Mouse (Mus musculus) neural tube, embryonic 11.5 days (tissue): ENCODE data around the gene Ruvbl2. TPM values are rescaled to one million over a fixed set of nuclear protein-coding genes. Genes with fewer than 3 reads are reported as not detected.

Source experiments
- ATAC-seq: fragments of 200-750 bp; cut with Nextera tagmentation; 2 replicates; pipeline ENCODE4 v1.8.0; 2017; ENCODE audit warnings: moderate number of reproducible peaks, mild to moderate bottlenecking, moderate TSS enrichment, moderate library complexity; ENCODE audit not compliant: insufficient read depth, low FRiP score, low TSS enrichment
- DNase-seq: peaks from one replicate; pipeline ENCODE4 v3.0.0-alpha.2; 2015; ENCODE audit warnings: low spot score
- H3K27ac ChIP-seq: fragments of 300-500 bp; sonication (generic); 2 replicates; pipeline ENCODE4 v1.5.1; 2014; ENCODE audit warnings: low read depth, mild to moderate bottlenecking, low read length
- H3K27me3 ChIP-seq: fragments of 300-500 bp; sonication (generic); 2 replicates; pipeline ENCODE4 v1.6.1; 2014; ENCODE audit warnings: mild to moderate bottlenecking, low read length, mixed read lengths; ENCODE audit not compliant: control insufficient read depth, insufficient read depth
- H3K36me3 ChIP-seq: fragments of 300-500 bp; sonication (generic); 2 replicates; pipeline ENCODE4 v1.6.1; 2014; ENCODE audit warnings: mild to moderate bottlenecking, low read length, moderate library complexity, mixed read lengths; ENCODE audit not compliant: control insufficient read depth, insufficient read depth
- H3K4me1 ChIP-seq: fragments of 300-500 bp; sonication (generic); 2 replicates; pipeline ENCODE4 v1.6.1; 2014; ENCODE audit warnings: low read length, mixed read lengths; ENCODE audit not compliant: control insufficient read depth, insufficient read depth
- H3K4me2 ChIP-seq: fragments of 300-500 bp; sonication (generic); 2 replicates; pipeline ENCODE4 v1.6.1; 2014; ENCODE audit warnings: low read depth, mild to moderate bottlenecking, moderate library complexity
- H3K4me3 ChIP-seq: fragments of 300-500 bp; sonication (generic); 2 replicates; pipeline ENCODE4 v1.5.1; 2014; ENCODE audit warnings: low read depth, low read length
- H3K9ac ChIP-seq: fragments of 300-500 bp; sonication (generic); 2 replicates; pipeline ENCODE4 v1.6.1; 2014; ENCODE audit warnings: mild to moderate bottlenecking, low read length
- H3K9me3 ChIP-seq: fragments of 300-500 bp; sonication (generic); 2 replicates; pipeline ENCODE4 v1.6.1; 2016; ENCODE audit warnings: low read length; ENCODE audit not compliant: control insufficient read depth
- WGBS: fragments of 180-500 bp; shearing (Covaris S2); extraction: QIAGEN DNeasy Blood & Tissue Kit; methylation state at CpG from one replicate; pipeline ENCODE4 v1.1.7; 2014; 5-methylcytosine and 5-hydroxymethylcytosine counted together
- polyA plus RNA-seq: library from polyadenylated mRNA; unstranded; fragments of >200 nt; fragmentation: Nextera tagmentation; extraction: Ambion mirVana; gene quantifications from 2 replicates; pipeline ENCODE4 v1.2.1, GENCODE M21; 2014

Ruvbl2 gene
- polyA plus RNA-seq, 1 experiment from 2014 or later = 172 TPM

DNA sequence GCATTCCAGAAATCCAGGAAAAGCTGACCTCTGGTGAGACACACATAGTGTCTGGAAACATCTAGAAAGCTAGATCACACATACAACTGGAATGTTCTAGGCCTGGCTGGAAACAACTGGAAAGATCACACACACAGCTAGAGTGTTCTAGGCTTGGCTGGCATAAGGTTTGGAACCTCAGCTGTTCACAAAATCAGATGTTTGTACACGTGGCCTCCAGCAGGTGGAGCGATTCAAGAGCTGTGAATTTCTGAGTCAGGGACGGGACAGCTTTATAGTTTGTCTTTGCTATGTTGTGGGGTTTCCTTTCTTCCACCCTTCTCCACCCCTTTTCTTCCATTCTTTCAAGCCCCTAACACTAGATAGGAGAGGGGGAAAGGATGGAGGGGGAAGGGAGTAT is 39.1 kb upstream of the Ruvbl2 start:
- 15% methylated on average over 3 of the region's 3 CpGs for WGBS
- no peak overlapping the region for H3K4me2 ChIP-seq
- no peaks in the 10 kb centered on the region for H3K4me1 ChIP-seq
- H3K27ac ChIP-seq = no peak overlapping the region
- no peaks in the 10 kb centered on the region for H3K9me3 ChIP-seq
- no peak overlapping the region for H3K9ac ChIP-seq
- no peaks in the 10 kb centered on the region for H3K27me3 ChIP-seq
- no peak overlapping the region for H3K4me3 ChIP-seq
- DNase-seq (peak; percentile 42), ATAC-seq (no peak)
- no peaks in the 10 kb centered on the region for H3K36me3 ChIP-seq

DNA sequence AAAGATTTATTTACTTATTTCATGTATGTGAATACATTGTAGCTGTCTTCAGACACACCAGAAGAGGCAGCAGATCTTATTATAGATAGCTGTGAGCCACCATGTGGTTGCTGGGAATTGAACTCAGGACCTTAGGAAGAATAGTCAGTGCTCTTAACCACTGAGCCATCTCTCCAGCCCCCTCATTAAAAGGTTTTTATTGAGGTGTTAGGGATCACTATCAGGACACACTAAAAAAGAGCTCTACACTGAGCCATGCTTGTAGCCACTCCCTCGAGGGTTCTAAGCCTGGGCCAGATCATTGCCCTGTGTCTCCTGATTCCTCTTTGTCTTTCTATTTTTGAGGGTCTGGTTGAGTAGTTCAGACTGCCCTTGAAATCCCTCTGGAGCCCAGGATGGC is 38.6 kb upstream of the Ruvbl2 start:
- H3K36me3 ChIP-seq = no peaks in the 10 kb centered on the region

DNA sequence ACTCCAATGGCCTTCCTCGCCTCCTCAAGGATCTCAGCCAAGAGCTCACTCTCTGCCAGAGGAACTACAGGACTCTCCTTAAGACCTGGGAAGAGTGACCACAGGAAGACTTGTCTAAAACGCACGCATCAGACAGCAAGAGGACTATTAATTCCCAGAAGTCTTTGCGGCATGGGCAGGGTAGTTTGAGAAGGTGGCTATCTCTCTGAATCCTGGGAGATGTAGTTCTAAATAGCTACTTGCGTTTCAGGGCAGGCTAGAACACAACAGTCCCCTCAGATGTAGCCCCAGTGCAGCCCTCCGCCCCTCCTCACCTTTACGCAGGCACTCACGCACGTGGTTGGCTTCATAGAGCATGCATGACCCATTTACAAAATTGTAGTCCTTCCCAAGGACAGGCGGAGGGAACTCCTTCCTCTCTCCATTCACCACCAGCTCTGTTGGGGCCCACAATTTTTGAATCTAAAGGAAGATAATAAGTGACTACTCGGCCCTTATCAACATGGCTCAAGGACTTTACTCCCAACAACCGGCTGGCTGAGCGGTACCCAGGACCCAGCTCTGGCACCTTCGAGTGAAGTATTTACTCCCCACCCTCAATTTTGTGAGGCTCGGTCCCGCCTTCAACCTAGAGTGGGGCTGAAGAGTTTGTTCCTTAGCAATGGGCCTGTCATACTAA is 37.5 kb upstream of the Ruvbl2 start:
- no peak for DNase-seq

More for the DNA sequence above, 38.6 kb upstream of the Ruvbl2 start:
- no peak overlapping the region for H3K9ac ChIP-seq
- H3K27me3 ChIP-seq = no peaks in the 10 kb centered on the region
- H3K4me1 ChIP-seq = no peaks in the 10 kb centered on the region
- ATAC-seq = no peak
- WGBS = 69% methylated on average over 1 of the region's 1 CpGs
- H3K27ac ChIP-seq = no peak overlapping the region
- H3K9me3 ChIP-seq = no peaks in the 10 kb centered on the region
- no peak overlapping the region for H3K4me3 ChIP-seq
- H3K4me2 ChIP-seq = no peak overlapping the region
- no peak for DNase-seq

DNA sequence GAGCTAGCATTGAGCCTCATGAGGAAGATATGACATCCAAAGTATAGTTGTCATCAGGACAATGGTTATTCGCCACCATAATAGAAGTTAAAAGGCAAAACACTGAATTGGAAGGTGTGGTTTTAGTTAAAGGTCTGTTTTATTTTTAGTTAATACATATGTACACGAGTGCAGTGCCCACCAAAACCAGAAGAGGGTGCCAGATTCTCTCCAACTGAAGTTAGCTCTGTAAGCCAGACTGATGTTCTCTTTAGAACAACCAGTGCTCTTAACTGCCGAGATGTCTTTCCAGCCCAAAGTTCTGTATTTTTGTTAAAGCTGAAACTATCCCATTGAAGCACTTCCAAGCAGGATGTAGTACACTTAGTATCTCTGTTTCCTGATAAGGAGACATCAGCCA is 33.0 kb upstream of the Ruvbl2 start:
- Histone ChIP-seq H3K9me3 (no peaks in the 10 kb centered on the region), H3K27me3 (no peaks in the 10 kb centered on the region), H3K36me3 (no peaks in the 10 kb centered on the region), H3K27ac (no peak overlapping the region), H3K4me1 (peaks cover 5% of the 10 kb centered on the region), H3K4me2 (no peak overlapping the region), H3K4me3 (no peak overlapping the region), H3K9ac (no peak overlapping the region)
- peak; percentile 74 for DNase-seq
- whole genome bisulfite sequencing = 10% methylated on average over 3 of the region's 3 CpGs
- no peak for ATAC-seq

More for the DNA sequence above, 37.5 kb upstream of the Ruvbl2 start:
- no peak for ATAC-seq
- H3K9ac ChIP-seq = no peak overlapping the region
- WGBS = 74% methylated on average over 16 of the region's 16 CpGs
- no peaks in the 10 kb centered on the region for H3K4me1 ChIP-seq
- H3K4me3 ChIP-seq = no peak overlapping the region
- no peak overlapping the region for H3K27ac ChIP-seq
- peak overlapping the region; percentile 23; the same call in 1 of the 2 replicates for H3K4me2 ChIP-seq
- H3K27me3 ChIP-seq = no peaks in the 10 kb centered on the region
- H3K9me3 ChIP-seq = no peaks in the 10 kb centered on the region
- H3K36me3 ChIP-seq = no peaks in the 10 kb centered on the region

DNA sequence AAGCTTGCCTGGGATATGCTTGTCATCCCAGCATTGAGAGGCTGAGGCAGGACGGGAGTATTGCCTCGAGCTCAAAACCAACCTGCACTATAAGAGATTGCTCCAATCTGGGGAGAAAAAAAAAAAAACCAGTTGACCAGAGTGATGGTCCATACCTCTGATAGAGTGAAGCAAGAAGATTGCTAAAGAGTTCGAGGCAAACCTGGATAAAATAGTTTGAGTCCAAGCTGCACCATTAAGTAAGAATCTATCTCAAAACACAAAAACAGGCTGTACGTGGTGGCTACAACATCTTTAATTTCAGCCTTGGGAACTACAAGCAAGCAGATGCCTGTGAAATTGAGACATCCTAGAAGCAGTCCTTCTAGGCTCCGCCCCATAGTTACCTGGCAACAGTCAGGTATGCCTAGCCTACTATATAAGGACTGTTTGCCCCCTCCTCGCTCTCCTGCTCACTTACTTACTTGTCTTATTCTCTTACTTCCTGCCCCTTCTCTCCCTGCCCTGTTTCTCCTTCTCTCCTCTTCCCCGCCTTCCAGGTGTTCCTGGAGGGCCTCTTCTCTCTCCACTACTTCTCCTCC is 29.3 kb upstream of the Ruvbl2 start:
- peaks cover 3% of the 10 kb centered on the region; the same call in 1 of the 2 replicates for H3K36me3 ChIP-seq
- no peaks in the 10 kb centered on the region for H3K27me3 ChIP-seq
- WGBS = 39% methylated on average over 7 of the region's 7 CpGs
- H3K4me1 ChIP-seq = peaks cover 9% of the 10 kb centered on the region
- H3K9me3 ChIP-seq = no peaks in the 10 kb centered on the region
- peak overlapping the region; percentile 19; the same call in 1 of the 2 replicates for H3K9ac ChIP-seq
- H3K4me2 ChIP-seq = peak overlapping the region; percentile 93
- DNase-seq = no peak
- ATAC-seq = peak; percentile 24; the same call in 1 of the 2 replicates
- H3K27ac ChIP-seq = no peak overlapping the region
- peak overlapping the region; percentile 93 for H3K4me3 ChIP-seq

DNA sequence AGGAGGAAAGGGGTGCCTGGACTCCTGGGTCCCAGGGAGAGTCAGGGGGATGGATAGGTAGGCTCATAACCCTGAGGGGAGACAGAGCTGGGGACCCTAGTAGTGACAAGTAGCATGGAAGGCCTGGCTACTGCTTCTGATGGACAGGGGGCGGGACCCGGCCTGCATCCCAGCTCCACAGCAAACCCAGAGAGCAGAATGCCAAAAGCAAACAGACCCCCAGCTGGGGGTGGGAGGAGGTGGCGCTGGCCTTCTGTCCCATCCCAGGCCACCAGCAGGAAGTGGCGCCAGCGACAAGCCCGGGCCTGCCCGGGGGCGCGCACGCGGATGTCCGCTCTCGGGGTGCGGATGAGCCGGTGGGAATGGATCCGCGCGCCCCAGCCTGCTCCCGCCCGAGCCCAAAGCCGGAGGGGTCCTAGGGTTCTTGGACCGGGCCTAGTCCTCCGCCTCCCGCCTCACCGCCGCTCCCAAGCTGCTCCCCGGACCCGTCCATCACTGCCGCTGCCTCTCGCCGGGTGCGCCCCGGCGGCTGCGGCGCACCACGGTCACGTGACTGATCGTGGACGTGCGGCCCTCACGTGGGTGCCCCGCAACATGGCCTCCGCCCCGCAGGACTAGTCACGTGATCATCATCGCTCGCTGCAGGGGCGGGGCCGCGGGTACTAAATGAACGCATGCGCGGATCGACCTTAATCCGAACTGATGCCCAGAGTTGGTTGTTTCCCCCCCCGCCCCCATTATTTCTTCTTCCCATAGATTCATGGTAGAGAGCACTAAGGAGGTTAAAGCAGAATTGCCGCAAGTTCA is 28.6 kb upstream of the Ruvbl2 start, which contains the start of gene Bax:
Gene Bax (minus strand): TSS at position 616 of the 807 bp plus-strand sequence.
- Histone ChIP-seq H3K36me3 (peaks cover 3% of the 10 kb centered on the region; the same call in 1 of the 2 replicates), H3K9ac (peak within 1 kb of the TSS; percentile 84), H3K27ac (peak within 1 kb of the TSS; percentile 64), H3K4me3 (peak within 1 kb of the TSS; percentile 93), H3K9me3 (no peaks in the 10 kb centered on the region), H3K4me1 (peaks cover 9% of the 10 kb centered on the region), H3K4me2 (peak within 1 kb of the TSS; percentile 93), H3K27me3 (no peaks in the 10 kb centered on the region)
- ATAC-seq = peak; percentile 65
- WGBS = 0% methylated on average over 50 of the region's 58 CpGs
- DNase-seq = peak; percentile 96

DNA sequence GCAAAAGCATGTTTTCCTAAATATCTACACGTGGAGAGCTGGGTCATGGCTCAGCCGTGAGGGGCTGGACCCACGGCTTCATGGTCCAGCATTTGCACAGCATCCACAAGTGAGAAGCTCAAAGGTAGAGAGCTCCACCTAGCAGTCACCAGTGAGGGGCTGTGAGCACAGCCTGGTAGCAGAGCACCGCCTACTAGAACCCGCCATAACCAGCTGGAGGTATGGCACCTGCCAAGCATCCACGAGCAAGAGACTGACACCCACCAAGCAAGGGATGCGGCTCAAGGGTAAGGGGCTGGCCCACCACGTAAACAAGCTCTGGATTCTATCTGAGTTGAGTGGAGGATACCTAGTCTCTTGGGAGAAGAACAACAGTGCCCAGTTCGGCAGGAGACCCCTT is 27.7 kb upstream of the Ruvbl2 start:
- ATAC-seq (no peak), DNase-seq (no peak)
- no peaks in the 10 kb centered on the region for H3K9me3 ChIP-seq
- 83% methylated on average over 9 of the region's 9 CpGs for WGBS
- peak overlapping the region; percentile 84; the same call in 1 of the 2 replicates for H3K9ac ChIP-seq
- H3K27ac ChIP-seq = no peak overlapping the region
- H3K27me3 ChIP-seq = no peaks in the 10 kb centered on the region
- H3K36me3 ChIP-seq = peaks cover 3% of the 10 kb centered on the region; the same call in 1 of the 2 replicates
- H3K4me2 ChIP-seq = peak overlapping the region; percentile 93
- peaks cover 14% of the 10 kb centered on the region for H3K4me1 ChIP-seq
- H3K4me3 ChIP-seq = peak overlapping the region; percentile 93

DNA sequence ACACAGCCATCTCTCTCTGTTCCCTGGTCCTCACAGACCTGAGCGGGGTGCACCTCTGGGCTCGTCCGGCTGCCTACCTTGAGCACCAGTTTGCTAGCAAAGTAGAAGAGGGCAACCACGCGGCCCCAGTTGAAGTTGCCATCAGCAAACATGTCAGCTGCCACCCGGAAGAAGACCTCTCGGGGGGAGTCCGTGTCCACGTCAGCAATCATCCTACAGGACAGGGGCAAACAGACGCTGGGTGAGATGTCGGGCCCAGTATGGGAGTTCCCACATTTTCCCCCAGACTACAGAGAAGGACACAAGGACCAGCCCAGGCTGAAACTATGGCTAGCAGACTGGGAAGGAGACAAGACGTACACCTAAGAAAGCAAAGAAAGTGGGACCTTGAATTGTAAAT is 27.2 kb upstream of the Ruvbl2 start:
- H3K36me3 ChIP-seq = peaks cover 3% of the 10 kb centered on the region; the same call in 1 of the 2 replicates
- no peaks in the 10 kb centered on the region for H3K9me3 ChIP-seq
- peaks cover 17% of the 10 kb centered on the region for H3K4me1 ChIP-seq
- DNase-seq (no peak), ATAC-seq (no peak)
- no peak overlapping the region for H3K9ac ChIP-seq
- no peaks in the 10 kb centered on the region for H3K27me3 ChIP-seq
- no peak overlapping the region for H3K4me2 ChIP-seq
- no peak overlapping the region for H3K27ac ChIP-seq
- 93% methylated on average over 12 of the region's 12 CpGs for WGBS
- no peak overlapping the region for H3K4me3 ChIP-seq
